Mouse (Mus musculus) heart, adult 2 months (tissue): Measurements from ENCODE around the gene Unc13a. TPM values are rescaled to one million over a fixed set of nuclear protein-coding genes. Genes with fewer than 3 reads are reported as not detected.
A peak's percentile ranks its signal among the peaks of the same experiment; 100 is the strongest.

Experiments used
- DNase-seq, 2 experiments: peaks; one replicate each; pipeline ENCODE4 v3.0.0; 2021
- H3K27ac ChIP-seq: fragments of 200-600 bp; 2 replicates; pipeline ENCODE4 v1.8.1; 2022
- H3K27me3 ChIP-seq: fragments of 200-500 bp; 2 replicates; pipeline ENCODE4 v1.6.1; 2012; ENCODE audit warnings: mild to moderate bottlenecking, low read length, inconsistent platforms, mixed read lengths; ENCODE audit not compliant: control insufficient read depth, insufficient read depth
- H3K36me3 ChIP-seq: fragments of 200-500 bp; 2 replicates; pipeline ENCODE4 v1.6.1; 2012; ENCODE audit warnings: low read length, inconsistent platforms; ENCODE audit not compliant: control insufficient read depth, insufficient read depth
- H3K4me1 ChIP-seq: fragments of 200-500 bp; 2 replicates; pipeline ENCODE4 v1.6.1; 2011; ENCODE audit warnings: low read length; ENCODE audit not compliant: control insufficient read depth, insufficient read depth
- H3K4me3 ChIP-seq: fragments of 200-600 bp; 2 replicates; pipeline ENCODE4 v1.8.1; 2022
- H3K79me2 ChIP-seq: fragments of 200-500 bp; replicated peaks from 2 replicates; pipeline ENCODE4 v1.6.1; 2012; ENCODE audit warnings: mild to moderate bottlenecking, inconsistent platforms, low read length, moderate library complexity, mixed read lengths; ENCODE audit not compliant: control insufficient read depth, insufficient read depth
- H3K9ac ChIP-seq: fragments of 200-500 bp; 2 replicates; pipeline ENCODE4 v1.6.1; 2012; ENCODE audit warnings: low read depth, mild to moderate bottlenecking, control low read depth, inconsistent platforms, low read length, mixed read lengths
- CTCF ChIP-seq: fragments of 200-600 bp; IDR thresholded peaks from 2 replicates; pipeline ENCODE4 v1.8.1; 2022; ENCODE audit warnings: antibody characterized with exemption, mild to moderate bottlenecking, moderate library complexity
- EP300 ChIP-seq: fragments of 200-500 bp; IDR thresholded peaks from 2 replicates; pipeline ENCODE4 v1.6.1; 2011; ENCODE audit warnings: low read depth, low read length, control low read depth; ENCODE audit not compliant: insufficient read depth
- POLR2A ChIP-seq: fragments of 200-500 bp; IDR thresholded peaks from 2 replicates; pipeline ENCODE4 v1.6.1; 2011; ENCODE audit warnings: mild to moderate bottlenecking, low read depth, low read length, control low read depth; ENCODE audit not compliant: insufficient read depth
- WGBS: fragments of 180-500 bp; shearing (Covaris S2); methylation state at CpG from one replicate; pipeline ENCODE4 v1.1.7; 2018; 5-methylcytosine and 5-hydroxymethylcytosine counted together
- intact Hi-C: fragments of 180-260 bp; cut with DNase I; formaldehyde crosslinking; loops from one replicate; pipeline ENCODE4 v1.15.1; 2025
- polyA plus RNA-seq: library from polyadenylated mRNA; depleted of rRNA; stranded (reverse); fragments of >200 nt; gene quantifications from 2 replicates; pipeline ENCODE4 v1.2.3, GENCODE M21; 2012
- total RNA-seq, 2 experiments: library from RNA; stranded (reverse); gene quantifications; 2 replicates each; pipeline ENCODE4 v1.2.3; 2021

The Unc13a gene
- total and polyA plus RNA-seq, 3 experiments: 0.61 to 1.4 (median 0.86) TPM

DNA sequence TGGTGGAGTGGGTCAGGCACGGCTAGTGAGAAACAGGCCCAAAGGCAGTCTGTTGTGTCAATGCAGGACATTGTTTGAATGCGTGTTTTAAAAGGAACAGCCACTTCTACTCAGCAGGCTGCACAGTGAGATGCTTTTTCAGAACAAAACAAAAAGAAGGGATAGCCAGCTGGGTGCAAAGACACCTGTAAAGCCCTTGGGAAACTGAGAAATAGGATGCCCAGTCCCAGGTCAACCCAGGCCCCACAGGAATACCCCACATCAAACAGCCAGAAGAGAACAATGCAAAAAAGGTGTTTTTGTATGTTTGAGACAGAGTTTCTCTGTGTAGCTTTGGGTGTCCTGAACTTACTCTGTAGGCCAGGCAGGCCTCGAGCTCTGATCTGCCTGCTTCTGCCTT, 82.8 kb downstream of the Unc13a start:
- intact Hi-C loops: no loop called here
- 74% methylated on average over 3 of the region's 3 CpGs for WGBS

GRCm38 (mm10) chr8:71586891-71587290, 84.7 kb downstream of the Unc13a start:
- no peak overlapping the region for H3K4me3 ChIP-seq
- 79% methylated on average over 2 of the region's 2 CpGs for WGBS
- no peaks in the 10 kb centered on the region for H3K36me3 ChIP-seq
- no peaks in the 10 kb centered on the region for H3K79me2 ChIP-seq
- no peak for DNase-seq
- H3K27me3 ChIP-seq: no peaks in the 10 kb centered on the region
- no peaks in the 10 kb centered on the region for H3K4me1 ChIP-seq
- intact Hi-C loops: no loop called here
- H3K9ac ChIP-seq: no peak overlapping the region
- TF ChIP-seq POLR2A (no peak), EP300 (no peak), CTCF (peak; percentile 73)
- H3K27ac ChIP-seq: no peak overlapping the region

More for the DNA sequence above, 82.8 kb downstream of the Unc13a start:
- TF ChIP-seq CTCF: no peak
- no peak for TF ChIP-seq EP300
- no peak for TF ChIP-seq POLR2A
- H3K79me2 ChIP-seq: no peaks in the 10 kb centered on the region
- H3K36me3 ChIP-seq: no peaks in the 10 kb centered on the region
- H3K4me1 ChIP-seq: peaks cover 6% of the 10 kb centered on the region
- H3K27me3 ChIP-seq: no peaks in the 10 kb centered on the region
- no peak overlapping the region for H3K4me3 ChIP-seq
- no peak for DNase-seq
- H3K9ac ChIP-seq: no peak overlapping the region
- H3K27ac ChIP-seq: no peak overlapping the region

GRCm38 (mm10) chr8:71580201-71580600, 91.4 kb downstream of the Unc13a start:
- Histone ChIP-seq H3K4me1 (no peaks in the 10 kb centered on the region; the same call in 1 of the 2 replicates), H3K79me2 (no peaks in the 10 kb centered on the region), H3K9ac (no peak overlapping the region), H3K36me3 (no peaks in the 10 kb centered on the region), H3K4me3 (no peak overlapping the region), H3K27me3 (no peaks in the 10 kb centered on the region), H3K27ac (no peak overlapping the region; the same call in 1 of the 2 replicates)
- 56% methylated on average over 9 of the region's 9 CpGs for WGBS
- intact Hi-C loops: no loop called here
- no peak for DNase-seq
- TF ChIP-seq POLR2A (no peak), EP300 (no peak), CTCF (no peak)

DNA sequence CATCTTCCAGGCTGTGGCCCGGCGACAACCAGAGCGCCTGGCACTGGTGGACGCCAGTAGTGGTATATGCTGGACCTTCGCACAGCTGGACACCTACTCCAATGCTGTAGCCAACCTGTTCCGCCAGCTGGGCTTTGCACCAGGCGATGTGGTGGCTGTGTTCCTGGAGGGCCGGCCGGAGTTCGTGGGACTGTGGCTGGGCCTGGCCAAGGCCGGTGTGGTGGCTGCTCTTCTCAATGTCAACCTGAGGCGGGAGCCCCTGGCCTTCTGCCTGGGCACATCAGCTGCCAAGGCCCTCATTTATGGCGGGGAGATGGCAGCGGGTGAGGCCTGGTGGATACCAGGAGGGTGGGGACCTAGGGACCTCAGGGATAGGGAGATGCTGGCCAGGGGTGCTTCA, 92.1 kb downstream of the Unc13a start:
- WGBS: 64% methylated on average over 14 of the region's 14 CpGs
- DNase-seq: peak; percentile 70 to 82
- Histone ChIP-seq H3K4me1 (no peaks in the 10 kb centered on the region; the same call in 1 of the 2 replicates), H3K9ac (no peak overlapping the region; the same call in 1 of the 2 replicates), H3K79me2 (no peaks in the 10 kb centered on the region), H3K4me3 (no peak overlapping the region), H3K27ac (peak overlapping the region; percentile 57), H3K27me3 (no peaks in the 10 kb centered on the region), H3K36me3 (no peaks in the 10 kb centered on the region)
- TF ChIP-seq EP300 (peak; percentile 58; the same call in 1 of the 2 replicates), CTCF (no peak)
- intact Hi-C loops: no loop called here

- H3K27me3 ChIP-seq: no peaks in the 10 kb centered on the region
- WGBS: 43% methylated on average over 1 of the region's 1 CpGs
- TF ChIP-seq EP300 (no peak), POLR2A (no peak), CTCF (no peak)
- H3K4me1 ChIP-seq: no peaks in the 10 kb centered on the region; the same call in 1 of the 2 replicates
- H3K79me2 ChIP-seq: no peaks in the 10 kb centered on the region
- H3K9ac ChIP-seq: no peak overlapping the region; the same call in 1 of the 2 replicates
- DNase-seq: no peak
- H3K27ac ChIP-seq: peak overlapping the region; percentile 57
- H3K36me3 ChIP-seq: no peaks in the 10 kb centered on the region
- intact Hi-C loops: no loop called here
- H3K4me3 ChIP-seq: no peak overlapping the region
These were observed 92.5 kb downstream of the Unc13a start for GRCm38 (mm10) chr8:71579009-71579408.

GRCm38 (mm10) chr8:71577856-71578387, 93.6 kb downstream of the Unc13a start:
- no peak for DNase-seq
- WGBS: 32% methylated on average over 4 of the region's 4 CpGs
- TF ChIP-seq CTCF (no peak), POLR2A (no peak), EP300 (no peak)
- no peaks in the 10 kb centered on the region for H3K79me2 ChIP-seq
- H3K27ac ChIP-seq: no peak overlapping the region
- H3K9ac ChIP-seq: no peak overlapping the region
- intact Hi-C loops: no loop called here
- H3K27me3 ChIP-seq: no peaks in the 10 kb centered on the region
- no peak overlapping the region for H3K4me3 ChIP-seq
- no peaks in the 10 kb centered on the region for H3K36me3 ChIP-seq
- H3K4me1 ChIP-seq: peaks cover 2% of the 10 kb centered on the region
